Mouse (Mus musculus) lung, adult 2 months (tissue): ENCODE results near the gene Commd1.

ENCODE experiments used
- CTCF ChIP-seq: fragments of 200-500 bp; IDR thresholded peaks from 2 replicates; pipeline ENCODE4 v1.5.1; 2011; ENCODE audit warnings: mild to moderate bottlenecking, low read length, control low read depth; ENCODE audit not compliant: insufficient read depth
- POLR2A ChIP-seq: fragments of 200-500 bp; IDR thresholded peaks from 2 replicates; pipeline ENCODE4 v1.6.1; 2011; ENCODE audit warnings: low read depth, mild to moderate bottlenecking, control low read depth, low read length, borderline replicate concordance; ENCODE audit errors: extremely low read depth

- TF ChIP-seq CTCF, result no peak
- peak; percentile 92 for TF ChIP-seq POLR2A
These were observed 8.4 kb upstream of the Commd1 start, which contains the start of gene Cct4 for GRCm38 (mm10) chr11:22990393-22991126.
